In the genomic region with DNA sequence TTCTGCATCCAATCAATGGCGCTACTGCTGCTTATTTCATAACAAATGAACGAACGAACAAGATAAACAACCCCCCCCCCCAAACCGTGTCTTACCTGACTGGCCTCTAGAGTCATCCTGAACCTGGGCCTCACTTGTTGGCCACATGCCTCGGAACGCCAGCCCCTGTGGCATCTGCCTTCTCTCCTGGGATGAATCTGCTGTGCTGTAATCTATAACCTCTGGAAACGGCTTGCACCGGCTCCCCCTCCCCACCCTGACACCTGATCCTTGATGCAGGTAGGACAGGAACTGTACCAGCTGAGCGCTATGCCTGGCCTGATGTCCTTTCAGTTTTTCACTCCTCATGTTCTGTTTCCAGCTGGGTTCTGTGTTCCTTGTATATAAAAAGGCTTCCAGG, we compare ENCODE assay signal across 22 mouse cellular contexts.
DNase-seq lines count a peak whose midpoint lies in the region; ATAC-seq and TF ChIP-seq lines count a peak whose summit lies in the region.
"Had no signal": no experiment of that assay in that cellular context is flagged by ENCODE, and none has a peak within 500 bp of the region (broad histone marks: within the 10 kb centered on the region; RNA-seq: fewer than 3 reads in every experiment).

No protein-coding gene starts in this region.

- no peaks in the 10 kb centered on the region for H3K9me3 ChIP-seq in forebrain, embryonic 11.5 days (ENCODE audit: control insufficient read depth, low read length)
- H3K9me3 ChIP-seq in forebrain, embryonic 16.5 days (ENCODE audit: control insufficient read depth, low read length): no peaks in the 10 kb centered on the region
- H3K9me3 ChIP-seq in heart, embryonic 10.5 days: no peaks in the 10 kb centered on the region
- H3K9me3 ChIP-seq in heart, embryonic 12.5 days (replicated peaks): no peaks in the 10 kb centered on the region
- H3K9me3 ChIP-seq: embryonic facial prominence, embryonic 13.5 days; embryonic facial prominence, embryonic 15.5 days; forebrain, embryonic 10.5 days; forebrain, embryonic 13.5 days; forebrain, embryonic 15.5 days had no signal

- H3K9ac ChIP-seq in forebrain, embryonic 11.5 days (ENCODE audit: low read length): no peak overlapping the region
- no peak overlapping the region for H3K9ac ChIP-seq in forebrain, embryonic 16.5 days (replicated peaks; ENCODE audit: low read depth, low read length)
- H3K9ac ChIP-seq in heart, embryonic 12.5 days: no peak overlapping the region
- H3K9ac ChIP-seq: embryonic facial prominence, embryonic 13.5 days; embryonic facial prominence, embryonic 15.5 days; forebrain, embryonic 13.5 days; forebrain, embryonic 15.5 days had no signal

- no peak overlapping the region for H3K4me3 ChIP-seq in forebrain, embryonic 11.5 days (ENCODE audit: low read depth, low read length)
- H3K4me3 ChIP-seq in forebrain, embryonic 16.5 days (replicated peaks; ENCODE audit: low read length): no peak overlapping the region
- H3K4me3 ChIP-seq in heart, embryonic 10.5 days: no peak overlapping the region
- no peak overlapping the region for H3K4me3 ChIP-seq in heart, embryonic 12.5 days
- H3K4me3 ChIP-seq in myocyte: no peak overlapping the region
- H3K4me3 ChIP-seq: embryonic facial prominence, embryonic 13.5 days; embryonic facial prominence, embryonic 15.5 days; erythroblast, embryonic 14.5 days; forebrain, embryonic 10.5 days; forebrain, embryonic 13.5 days; forebrain, embryonic 15.5 days had no signal

- WGBS in forebrain, embryonic 11.5 days: 77% methylated on average over 9 of the region's 9 CpGs
- WGBS in forebrain, embryonic 16.5 days: 86% methylated on average over 9 of the region's 9 CpGs
- WGBS in heart, embryonic 10.5 days: 76% methylated on average over 9 of the region's 9 CpGs
- 67% methylated on average over 9 of the region's 9 CpGs for WGBS in heart, embryonic 12.5 days

- no peak overlapping the region for H3ac ChIP-seq in myocyte (ENCODE audit: control insufficient read depth, insufficient read length)

- H3K27me3 ChIP-seq in forebrain, embryonic 11.5 days (ENCODE audit: control insufficient read depth, insufficient read depth, low read length): no peaks in the 10 kb centered on the region
- no peaks in the 10 kb centered on the region for H3K27me3 ChIP-seq in forebrain, embryonic 16.5 days (replicated peaks; ENCODE audit: control insufficient read depth, insufficient read depth, low read length)
- no peaks in the 10 kb centered on the region for H3K27me3 ChIP-seq in heart, embryonic 10.5 days (ENCODE audit: insufficient read depth, poor library complexity, severe bottlenecking)
- no peaks in the 10 kb centered on the region for H3K27me3 ChIP-seq in heart, embryonic 12.5 days (replicated peaks)
- H3K27me3 ChIP-seq in myocyte (ENCODE audit: control insufficient read depth, insufficient read depth, insufficient read length): no peaks in the 10 kb centered on the region
- H3K27me3 ChIP-seq: embryonic facial prominence, embryonic 13.5 days; embryonic facial prominence, embryonic 15.5 days; forebrain, embryonic 13.5 days; forebrain, embryonic 15.5 days had no signal

- DNase-seq in forebrain, embryonic 11.5 days (ENCODE audit: low spot score): peak; percentile 39
- DNase-seq in heart, embryonic 10.5 days (ENCODE audit: low spot score): peak; percentile 72
- DNase-seq in lung, postnatal 25 days (ENCODE audit: low spot score): no peak
- DNase-seq: adrenal gland, adult 2 months; adrenal gland, postnatal 10 days; adrenal gland, postnatal 25 days; cerebellum, adult 11 months; cerebellum, adult 18-20 months; cerebellum, adult 8-10 months; cerebellum, adult 9-11 months; cerebellum, postnatal 14 days; cerebellum, postnatal 36 days; embryo, embryonic 11 days had no signal

- H3K79me2 ChIP-seq in myocyte (ENCODE audit: control insufficient read depth, insufficient read depth): no peaks in the 10 kb centered on the region

- no peak overlapping the region for H3K27ac ChIP-seq in forebrain, embryonic 11.5 days (ENCODE audit: low read depth, low read length)
- no peak overlapping the region for H3K27ac ChIP-seq in forebrain, embryonic 16.5 days (ENCODE audit: low read length)
- H3K27ac ChIP-seq in heart, embryonic 10.5 days: no peak overlapping the region
- H3K27ac ChIP-seq in heart, embryonic 12.5 days (ENCODE audit: poor library complexity, severe bottlenecking): no peak overlapping the region
- H3K27ac ChIP-seq: embryonic facial prominence, embryonic 13.5 days; embryonic facial prominence, embryonic 15.5 days; forebrain, embryonic 10.5 days; forebrain, embryonic 13.5 days; forebrain, embryonic 15.5 days had no signal

- TF ChIP-seq POLR2A in myocyte (IDR thresholded peaks at IDR 0.05; ENCODE audit: insufficient read length, low read depth): no peak

- no peak for ATAC-seq in forebrain, embryonic 11.5 days (replicated peaks; ENCODE audit: low FRiP score)
- no peak for ATAC-seq in forebrain, embryonic 16.5 days
- ATAC-seq in heart, embryonic 12.5 days (ENCODE audit: insufficient number of reproducible peaks, low FRiP score): no peak
- ATAC-seq: forebrain, embryonic 13.5 days; forebrain, embryonic 15.5 days had no signal

- no peaks in the 10 kb centered on the region; the same call in 1 of the 2 replicates for H3K4me1 ChIP-seq in forebrain, embryonic 11.5 days (replicated peaks; ENCODE audit: control insufficient read depth, insufficient read depth, low read length)
- H3K4me1 ChIP-seq in forebrain, embryonic 16.5 days (replicated peaks; ENCODE audit: control insufficient read depth, insufficient read depth, low read length): peaks cover 6% of the 10 kb centered on the region; the same call in 1 of the 2 replicates
- H3K4me1 ChIP-seq in heart, embryonic 10.5 days: peaks cover 5% of the 10 kb centered on the region; the same call in 1 of the 2 replicates
- peaks cover 8% of the 10 kb centered on the region for H3K4me1 ChIP-seq in heart, embryonic 12.5 days (replicated peaks)

- no peak overlapping the region for H3K4me2 ChIP-seq in forebrain, embryonic 11.5 days (ENCODE audit: low read depth, low read length, severe bottlenecking)
- H3K4me2 ChIP-seq in forebrain, embryonic 16.5 days (ENCODE audit: low read length): no peak overlapping the region
- no peak overlapping the region for H3K4me2 ChIP-seq in heart, embryonic 12.5 days
- no peak overlapping the region for H3K4me2 ChIP-seq in myocyte (ENCODE audit: low read depth)
- H3K4me2 ChIP-seq: embryonic facial prominence, embryonic 13.5 days; embryonic facial prominence, embryonic 15.5 days; forebrain, embryonic 13.5 days; forebrain, embryonic 15.5 days had no signal

- peaks cover under 1% of the 10 kb centered on the region for H3K36me3 ChIP-seq in forebrain, embryonic 11.5 days (ENCODE audit: control insufficient read depth, insufficient read depth, low read length)
- H3K36me3 ChIP-seq in forebrain, embryonic 16.5 days (ENCODE audit: control insufficient read depth, insufficient read depth): no peaks in the 10 kb centered on the region
- peaks cover 37% of the 10 kb centered on the region for H3K36me3 ChIP-seq in heart, embryonic 10.5 days
- H3K36me3 ChIP-seq in heart, embryonic 12.5 days: peaks cover 44% of the 10 kb centered on the region
- peaks cover 7% of the 10 kb centered on the region for H3K36me3 ChIP-seq in myocyte (ENCODE audit: control insufficient read depth, insufficient read depth)

TF ChIP-seq in myocyte, 11 proteins besides CTCF, POLR2A, EP300 and RAD21:
- TF ChIP-seq MYOD1 (IDR thresholded peaks at IDR 0.05; ENCODE audit: control insufficient read depth in 1 of 3, insufficient read length in 2 of 3, low read depth in 2 of 3) (no peak), POLR2AphosphoS2 (IDR thresholded peaks at IDR 0.05; ENCODE audit: insufficient read length, low read depth) (peak; percentile 40), REST (IDR thresholded peaks at IDR 0.05; ENCODE audit: insufficient read depth, insufficient read length) (no peak)
